Mouse (Mus musculus) lung, postnatal 0 days (tissue): ENCODE measurements around the gene Spata20.

Experiments used
- CTCF ChIP-seq: IDR thresholded peaks from 2 replicates; pipeline ENCODE4 v1.5.1; 2016; ENCODE audit warnings: antibody characterized with exemption, mild to moderate bottlenecking
- EP300 ChIP-seq: IDR thresholded peaks from 2 replicates; pipeline ENCODE4 v1.6.1; 2016; ENCODE audit warnings: antibody characterized with exemption, mild to moderate bottlenecking, control low read depth

GRCm38 (mm10) chr11:94449239-94449638, 36.7 kb downstream of the Spata20 start:
- TF ChIP-seq CTCF (no peak), EP300 (no peak)
